18 mouse cellular contexts compared by ENCODE assay signal in genomic region chr7:66266942-66267850, GRCm38 (mm10).
DNase-seq lines count a peak whose midpoint lies in the region; ATAC-seq and TF ChIP-seq lines count a peak whose summit lies in the region.
"Had no signal": no experiment of that assay in that cellular context is flagged by ENCODE, and none has a peak within 500 bp of the region (broad histone marks: within the 10 kb centered on the region; RNA-seq: fewer than 3 reads in every experiment).

No protein-coding gene starts in this region.

- no peak for TF ChIP-seq CTCF in stomach, postnatal 0 days (IDR thresholded peaks at IDR 0.05; ENCODE audit: low read depth)
- no peak for TF ChIP-seq CTCF in gastrocnemius, adult 2 months (IDR thresholded peaks at IDR 0.05)

- no peak overlapping the region for H3K4me2 ChIP-seq in heart, embryonic 11.5 days
- H3K4me2 ChIP-seq in stomach, embryonic 14.5 days (replicated peaks; ENCODE audit: low read depth, low read length) = no peak overlapping the region
- no peak overlapping the region for H3K4me2 ChIP-seq in stomach, postnatal 0 days (replicated peaks; ENCODE audit: low read depth)
- peak overlapping the region; percentile 50 for H3K4me2 ChIP-seq in liver, embryonic 13.5 days

- H3K4me3 ChIP-seq in heart, embryonic 11.5 days (ENCODE audit: low read depth, low read length) = no peak overlapping the region
- H3K4me3 ChIP-seq in stomach, embryonic 14.5 days (ENCODE audit: low read depth, low read length) = no peak overlapping the region
- no peak overlapping the region for H3K4me3 ChIP-seq in stomach, postnatal 0 days (ENCODE audit: low read depth, low read length)
- H3K4me3 ChIP-seq in liver, embryonic 13.5 days (replicated peaks) = no peak overlapping the region
- no peak overlapping the region for H3K4me3 ChIP-seq in gastrocnemius, adult 2 months
- H3K4me3 ChIP-seq: layer of hippocampus, adult 2 months; myocyte had no signal

- WGBS in heart, embryonic 11.5 days (ENCODE audit: insufficient replicate concordance) = 78% methylated on average over 6 of the region's 6 CpGs
- 87% methylated on average over 6 of the region's 6 CpGs for WGBS in stomach, embryonic 14.5 days
- WGBS in stomach, postnatal 0 days = 77% methylated on average over 6 of the region's 6 CpGs
- WGBS in liver, embryonic 13.5 days (ENCODE audit: insufficient replicate concordance) = 56% methylated on average over 6 of the region's 6 CpGs

- no peak overlapping the region for H3K9ac ChIP-seq in heart, embryonic 11.5 days (ENCODE audit: low read depth, low read length)
- no peak overlapping the region for H3K9ac ChIP-seq in stomach, embryonic 14.5 days (replicated peaks; ENCODE audit: low read depth, low read length)
- no peak overlapping the region for H3K9ac ChIP-seq in stomach, postnatal 0 days (ENCODE audit: low read length)
- H3K9ac ChIP-seq in liver, embryonic 13.5 days = peak overlapping the region; percentile 53

- H3K9me3 ChIP-seq in heart, embryonic 11.5 days (replicated peaks; ENCODE audit: control insufficient read depth, low read length) = no peaks in the 10 kb centered on the region
- no peaks in the 10 kb centered on the region for H3K9me3 ChIP-seq in stomach, embryonic 14.5 days (ENCODE audit: control insufficient read depth, low read depth, low read length)
- no peaks in the 10 kb centered on the region for H3K9me3 ChIP-seq in stomach, postnatal 0 days (ENCODE audit: control insufficient read depth, low read length)
- no peaks in the 10 kb centered on the region for H3K9me3 ChIP-seq in liver, embryonic 13.5 days (replicated peaks)

- TF ChIP-seq EP300 in stomach, postnatal 0 days (optimal IDR thresholded peaks at IDR 0.05) = no peak

- no peaks in the 10 kb centered on the region for H3K4me1 ChIP-seq in heart, embryonic 11.5 days (ENCODE audit: control insufficient read depth, insufficient read depth, low read length)
- no peaks in the 10 kb centered on the region for H3K4me1 ChIP-seq in stomach, embryonic 14.5 days (ENCODE audit: control insufficient read depth, insufficient read depth, low read length)
- H3K4me1 ChIP-seq in stomach, postnatal 0 days (replicated peaks; ENCODE audit: control insufficient read depth, insufficient read depth) = no peaks in the 10 kb centered on the region
- peaks cover 36% of the 10 kb centered on the region for H3K4me1 ChIP-seq in liver, embryonic 13.5 days (replicated peaks)

- DNase-seq in heart, adult 9 months (ENCODE audit: low spot score in 2 of 2) = no peak
- no peak for DNase-seq in stomach, postnatal 0 days (ENCODE audit: low spot score)
- DNase-seq in liver, embryonic 13.5 days = peak; percentile 76
- DNase-seq in gastrocnemius, adult 2 months = no peak
- DNase-seq in thymus, postnatal 10 days (ENCODE audit: low spot score in 2 of 2) = no peak
- no peak for DNase-seq in gastrocnemius, adult 8-10 months (ENCODE audit: low spot score in 2 of 2)
- DNase-seq: adrenal gland, postnatal 25 days; cerebellum, adult 11 months; heart, postnatal 14 days; kidney, adult 9 months; lung, adult 18-20 months; right cerebral cortex, postnatal 14 days; thymus, postnatal 4 days had no signal

- intact Hi-C loops in gastrocnemius, adult 2 months (cut with DNase I) = no loop called here

- H3K27ac ChIP-seq in heart, embryonic 11.5 days (ENCODE audit: low read depth, low read length) = peak overlapping the region; percentile 57; the same call in 1 of the 2 replicates
- no peak overlapping the region for H3K27ac ChIP-seq in stomach, embryonic 14.5 days (ENCODE audit: low read length)
- no peak overlapping the region for H3K27ac ChIP-seq in stomach, postnatal 0 days (replicated peaks)
- peak overlapping the region; percentile 88 for H3K27ac ChIP-seq in liver, embryonic 13.5 days
- H3K27ac ChIP-seq in gastrocnemius, adult 2 months = no peak overlapping the region
- H3K27ac ChIP-seq: hindbrain, postnatal 0 days; layer of hippocampus, adult 2 months had no signal

- no peaks in the 10 kb centered on the region for H3K27me3 ChIP-seq in heart, embryonic 11.5 days (ENCODE audit: control insufficient read depth, insufficient read depth, low read length)
- H3K27me3 ChIP-seq in stomach, embryonic 14.5 days (ENCODE audit: control insufficient read depth, insufficient read depth, low read length) = no peaks in the 10 kb centered on the region
- no peaks in the 10 kb centered on the region for H3K27me3 ChIP-seq in stomach, postnatal 0 days (ENCODE audit: control insufficient read depth, insufficient read depth, low read length)
- no peaks in the 10 kb centered on the region for H3K27me3 ChIP-seq in liver, embryonic 13.5 days

- ATAC-seq in heart, embryonic 11.5 days (replicated peaks; ENCODE audit: insufficient number of reproducible peaks, low FRiP score, low TSS enrichment) = peak; percentile 90
- ATAC-seq in stomach, embryonic 14.5 days (ENCODE audit: insufficient number of reproducible peaks, insufficient read depth, low FRiP score, low read depth) = peak; percentile 54; the same call in 1 of the 2 replicates
- ATAC-seq in stomach, postnatal 0 days (ENCODE audit: low FRiP score, low TSS enrichment) = no peak
- ATAC-seq in liver, embryonic 13.5 days (ENCODE audit: low read depth) = peak; percentile 100
- ATAC-seq: hindbrain, postnatal 0 days had no signal

- peaks cover 6% of the 10 kb centered on the region; the same call in 1 of the 2 replicates for H3K36me3 ChIP-seq in heart, embryonic 11.5 days (ENCODE audit: control insufficient read depth, insufficient read depth, low read length)
- peaks cover 6% of the 10 kb centered on the region; the same call in 1 of the 2 replicates for H3K36me3 ChIP-seq in stomach, embryonic 14.5 days (ENCODE audit: control insufficient read depth, insufficient read depth, low read length)
- peaks cover 16% of the 10 kb centered on the region for H3K36me3 ChIP-seq in stomach, postnatal 0 days (ENCODE audit: control insufficient read depth, insufficient read depth, low read length)
- H3K36me3 ChIP-seq in liver, embryonic 13.5 days = peaks cover 24% of the 10 kb centered on the region

Comparison
In these comparisons a context has a peak if more than half of its experiments do, and no peak if none do; other contexts are left out.
1. H3K27ac ChIP-seq: peak in heart, embryonic 11.5 days (single experiment) and liver, embryonic 13.5 days (single experiment); none in stomach, embryonic 14.5 days (single experiment), stomach, postnatal 0 days (single experiment) and gastrocnemius, adult 2 months (single experiment).